Mouse (Mus musculus): ENCODE measurements at regions not wholly inside any gene's neighbourhood (a gene's known extent, or its start where the extent isn't known, plus 50 kb on each side); places are given as distances from the start of the nearest gene placed in this dataset.
A peak's percentile ranks its signal among the peaks of the same experiment; 100 is the strongest.

- no peak overlapping the region for H3K9ac ChIP-seq (replicated peaks; ENCODE audit: low read length)
- no peaks in the 10 kb centered on the region for H3K9me3 ChIP-seq (ENCODE audit: low read length)
- H3K4me3 ChIP-seq (ENCODE audit: low read length) = no peak overlapping the region
- H3K27me3 ChIP-seq (ENCODE audit: insufficient read depth, low read length) = no peaks in the 10 kb centered on the region
- no peak overlapping the region for H3K4me2 ChIP-seq (ENCODE audit: low read depth, low read length)
- no peaks in the 10 kb centered on the region; the same call in 1 of the 2 replicates for H3K4me1 ChIP-seq (ENCODE audit: insufficient read depth, low read length)
- no peak for ATAC-seq
- no peak for DNase-seq (ENCODE audit: low spot score)
- no peak for TF ChIP-seq CTCF (IDR thresholded peaks at IDR 0.05; ENCODE audit: low read depth)
- H3K27ac ChIP-seq = peak overlapping the region; percentile 68; the same call in 1 of the 2 replicates
- 91% methylated on average over 8 of the region's 8 CpGs for WGBS
- H3K36me3 ChIP-seq (ENCODE audit: insufficient read depth, low read length) = no peaks in the 10 kb centered on the region
Observed at GRCm38 (mm10) chr11:20459140-20459539, 83.9 kb upstream of the Sertad2 start.

GRCm38 (mm10) chr11:20460501-20460921 is 82.5 kb upstream of the Sertad2 start:
- DNase-seq (ENCODE audit: low spot score) = peak; percentile 81
- Histone ChIP-seq H3K9me3 (ENCODE audit: low read length) (no peaks in the 10 kb centered on the region), H3K27ac (peak overlapping the region; percentile 68), H3K36me3 (ENCODE audit: insufficient read depth, low read length) (no peaks in the 10 kb centered on the region), H3K4me1 (ENCODE audit: insufficient read depth, low read length) (no peaks in the 10 kb centered on the region; the same call in 1 of the 2 replicates), H3K4me2 (ENCODE audit: low read depth, low read length) (no peak overlapping the region), H3K9ac (replicated peaks; ENCODE audit: low read length) (no peak overlapping the region), H3K27me3 (ENCODE audit: insufficient read depth, low read length) (no peaks in the 10 kb centered on the region), H3K4me3 (ENCODE audit: low read length) (no peak overlapping the region)
- peak; percentile 86 for ATAC-seq
- no peak for TF ChIP-seq CTCF (IDR thresholded peaks at IDR 0.05; ENCODE audit: low read depth)
- WGBS = 28% methylated on average over 7 of the region's 7 CpGs

GRCm38 (mm10) chr11:20462076-20462475 is 81.0 kb upstream of the Sertad2 start:
- no peak for TF ChIP-seq CTCF (IDR thresholded peaks at IDR 0.05; ENCODE audit: low read depth)
- ATAC-seq (no peak), DNase-seq (ENCODE audit: low spot score) (no peak)
- Histone ChIP-seq H3K4me2 (ENCODE audit: low read depth, low read length) (no peak overlapping the region), H3K9me3 (ENCODE audit: low read length) (no peaks in the 10 kb centered on the region), H3K9ac (replicated peaks; ENCODE audit: low read length) (no peak overlapping the region), H3K4me1 (ENCODE audit: insufficient read depth, low read length) (no peaks in the 10 kb centered on the region; the same call in 1 of the 2 replicates), H3K36me3 (ENCODE audit: insufficient read depth, low read length) (no peaks in the 10 kb centered on the region), H3K4me3 (ENCODE audit: low read length) (no peak overlapping the region), H3K27me3 (ENCODE audit: insufficient read depth, low read length) (no peaks in the 10 kb centered on the region), H3K27ac (no peak overlapping the region)
- 88% methylated on average over 3 of the region's 3 CpGs for WGBS

- TF ChIP-seq CTCF (IDR thresholded peaks at IDR 0.05; ENCODE audit: low read depth) = no peak
- Histone ChIP-seq H3K4me2 (ENCODE audit: low read depth, low read length) (no peak overlapping the region), H3K9me3 (ENCODE audit: low read length) (no peaks in the 10 kb centered on the region), H3K4me1 (ENCODE audit: insufficient read depth, low read length) (no peaks in the 10 kb centered on the region; the same call in 1 of the 2 replicates), H3K4me3 (ENCODE audit: low read length) (no peak overlapping the region), H3K9ac (replicated peaks; ENCODE audit: low read length) (no peak overlapping the region), H3K27ac (no peak overlapping the region), H3K27me3 (ENCODE audit: insufficient read depth, low read length) (no peaks in the 10 kb centered on the region), H3K36me3 (ENCODE audit: insufficient read depth, low read length) (no peaks in the 10 kb centered on the region)
- ATAC-seq = no peak
- DNase-seq (ENCODE audit: low spot score) = no peak
- WGBS = 26% methylated on average over 10 of the region's 10 CpGs
Observed at GRCm38 (mm10) chr11:20463173-20463681, 79.8 kb upstream of the Sertad2 start.

- H3K4me3 ChIP-seq (ENCODE audit: low read length) = no peak overlapping the region
- no peaks in the 10 kb centered on the region; the same call in 1 of the 2 replicates for H3K4me1 ChIP-seq (ENCODE audit: insufficient read depth, low read length)
- no peak for TF ChIP-seq CTCF (IDR thresholded peaks at IDR 0.05; ENCODE audit: low read depth)
- no peak overlapping the region for H3K27ac ChIP-seq
- H3K9ac ChIP-seq (replicated peaks; ENCODE audit: low read length) = no peak overlapping the region
- ATAC-seq = no peak
- no peaks in the 10 kb centered on the region for H3K36me3 ChIP-seq (ENCODE audit: insufficient read depth, low read length)
- no peaks in the 10 kb centered on the region for H3K9me3 ChIP-seq (ENCODE audit: low read length)
- H3K27me3 ChIP-seq (ENCODE audit: insufficient read depth, low read length) = no peaks in the 10 kb centered on the region
- no peak for DNase-seq (ENCODE audit: low spot score)
- WGBS = 80% methylated on average over 8 of the region's 8 CpGs
- H3K4me2 ChIP-seq (ENCODE audit: low read depth, low read length) = no peak overlapping the region
Observed at GRCm38 (mm10) chr11:20464564-20464963, 78.5 kb upstream of the Sertad2 start.

GRCm38 (mm10) chr11:20466591-20466990 is 76.5 kb upstream of the Sertad2 start:
- Histone ChIP-seq H3K9me3 (ENCODE audit: low read length) (no peaks in the 10 kb centered on the region), H3K4me1 (ENCODE audit: insufficient read depth, low read length) (no peaks in the 10 kb centered on the region), H3K36me3 (ENCODE audit: insufficient read depth, low read length) (no peaks in the 10 kb centered on the region), H3K9ac (replicated peaks; ENCODE audit: low read length) (no peak overlapping the region), H3K27ac (no peak overlapping the region), H3K27me3 (ENCODE audit: insufficient read depth, low read length) (no peaks in the 10 kb centered on the region), H3K4me3 (ENCODE audit: low read length) (no peak overlapping the region), H3K4me2 (ENCODE audit: low read depth, low read length) (no peak overlapping the region)
- TF ChIP-seq CTCF (IDR thresholded peaks at IDR 0.05; ENCODE audit: low read depth) = no peak
- ATAC-seq (no peak), DNase-seq (ENCODE audit: low spot score) (no peak)
- WGBS = 36% methylated on average over 4 of the region's 4 CpGs

- ATAC-seq = no peak
- WGBS = 85% methylated on average over 12 of the region's 12 CpGs
Observed at GRCm38 (mm10) chr11:20468319-20469018, 74.6 kb upstream of the Sertad2 start.

More at GRCm38 (mm10) chr11:20468319-20469018, 74.6 kb upstream of the Sertad2 start:
- no peak for TF ChIP-seq CTCF (IDR thresholded peaks at IDR 0.05; ENCODE audit: low read depth)
- Histone ChIP-seq H3K4me3 (ENCODE audit: low read length) (no peak overlapping the region), H3K9ac (replicated peaks; ENCODE audit: low read length) (no peak overlapping the region), H3K4me2 (ENCODE audit: low read depth, low read length) (no peak overlapping the region), H3K4me1 (ENCODE audit: insufficient read depth, low read length) (no peaks in the 10 kb centered on the region), H3K36me3 (ENCODE audit: insufficient read depth, low read length) (no peaks in the 10 kb centered on the region), H3K27ac (no peak overlapping the region), H3K27me3 (ENCODE audit: insufficient read depth, low read length) (no peaks in the 10 kb centered on the region), H3K9me3 (ENCODE audit: low read length) (no peaks in the 10 kb centered on the region)
- no peak for DNase-seq (ENCODE audit: low spot score)
